Mouse (Mus musculus): Measurements from ENCODE around the gene Khdc1a. TPM values are rescaled to one million over a fixed set of nuclear protein-coding genes. Genes with fewer than 3 reads are reported as not detected.
"Not testable (repeated sequence)": the region's sequence is repeated elsewhere in the genome, so short reads cannot be mapped to it uniquely, and the experiment has no call there.

Khdc1a gene
- not detected for total RNA-seq (2021)
- long read RNA-seq, experiment 1, result 0 reads
- long read RNA-seq, experiment 2, result 0 reads

GRCm38 (mm10) chr1:21349341-21349740 lies at the start of gene Khdc1a:
Khdc1a (plus strand) TSS chr1:21349641.
- DNase-seq, result no peak

DNA sequence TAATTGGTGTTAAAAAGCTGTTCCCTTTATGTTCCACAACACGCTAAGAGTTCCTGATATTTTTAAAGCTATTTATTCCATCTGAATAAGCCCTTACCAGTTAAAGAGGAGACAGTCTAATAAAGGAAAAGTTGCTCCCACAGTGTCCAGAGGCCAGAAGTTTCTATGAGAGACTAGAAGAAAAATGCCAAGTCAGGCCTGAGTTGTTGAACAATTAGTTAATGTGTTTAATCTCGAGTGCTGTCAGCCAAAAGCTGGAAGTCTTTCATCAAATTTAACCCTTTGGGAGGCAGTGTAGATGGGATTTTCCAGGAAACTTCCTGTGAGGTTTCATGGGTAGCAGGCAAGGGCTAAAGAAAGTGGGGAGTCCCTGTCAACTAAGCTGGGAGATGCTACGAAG lies 49.6 kb upstream of the Khdc1a start:
- no peak for DNase-seq

GRCm38 (mm10) chr1:21301686-21302085 lies 47.8 kb upstream of the Khdc1a start:
- DNase-seq, result no peak

DNA sequence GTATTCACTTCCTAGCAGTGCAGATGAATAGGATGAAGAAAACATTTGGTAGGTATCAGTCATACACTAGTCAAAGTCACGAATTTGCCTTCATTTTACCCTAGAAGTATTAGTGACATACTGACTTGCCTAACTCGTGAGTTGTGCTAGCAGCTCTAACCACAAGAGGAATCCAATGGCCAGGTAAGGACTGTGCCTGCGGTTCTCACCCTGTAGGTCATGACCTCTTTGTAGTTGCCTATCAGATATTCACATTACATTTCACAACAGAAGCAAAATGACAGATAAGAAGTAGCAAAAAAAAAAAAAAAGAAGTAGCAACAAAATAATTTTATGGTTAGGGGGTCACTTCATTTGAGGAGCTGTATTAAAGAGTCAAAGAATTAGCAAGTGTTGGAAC lies 45.3 kb upstream of the Khdc1a start:
- no peak for DNase-seq

DNA sequence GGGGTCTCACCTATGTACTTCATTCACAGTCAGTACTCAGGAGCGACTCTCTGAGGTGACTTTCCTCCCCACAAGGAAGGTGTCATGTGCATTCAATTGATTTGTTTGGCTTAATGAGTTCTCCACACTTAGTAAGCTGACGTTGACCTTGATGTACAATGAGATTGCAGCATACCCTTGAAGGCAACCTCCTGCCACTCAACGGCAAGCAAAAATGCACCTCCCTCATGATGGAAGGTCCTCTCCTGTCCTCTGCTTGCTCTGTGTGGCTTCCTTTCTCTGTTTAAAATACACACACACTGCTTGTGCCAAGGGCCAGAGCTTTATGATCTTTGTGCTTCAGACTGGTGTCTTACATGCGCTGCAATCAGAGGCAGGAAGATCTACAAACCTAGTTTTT lies 44.8 kb upstream of the Khdc1a start:
- no peak for DNase-seq

DNA sequence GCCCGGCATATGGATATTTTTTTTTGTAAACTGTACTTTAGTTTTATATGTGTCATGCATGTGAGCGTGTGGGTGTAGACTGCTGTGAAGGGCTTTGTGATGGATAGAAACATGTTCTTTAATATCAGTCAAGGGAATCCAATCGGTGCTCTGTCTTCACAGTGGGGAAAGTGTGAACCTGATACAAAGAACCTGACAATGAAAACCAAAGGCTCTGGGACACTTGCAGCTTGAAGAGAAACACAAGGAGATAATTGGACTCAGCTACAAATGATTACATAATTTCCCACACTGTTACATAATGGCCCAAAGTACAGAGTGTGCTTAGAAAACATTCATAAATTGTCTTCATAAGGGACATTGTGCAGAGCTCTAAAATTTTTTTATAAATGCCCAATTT lies 44.0 kb upstream of the Khdc1a start:
- no peak for DNase-seq

DNA sequence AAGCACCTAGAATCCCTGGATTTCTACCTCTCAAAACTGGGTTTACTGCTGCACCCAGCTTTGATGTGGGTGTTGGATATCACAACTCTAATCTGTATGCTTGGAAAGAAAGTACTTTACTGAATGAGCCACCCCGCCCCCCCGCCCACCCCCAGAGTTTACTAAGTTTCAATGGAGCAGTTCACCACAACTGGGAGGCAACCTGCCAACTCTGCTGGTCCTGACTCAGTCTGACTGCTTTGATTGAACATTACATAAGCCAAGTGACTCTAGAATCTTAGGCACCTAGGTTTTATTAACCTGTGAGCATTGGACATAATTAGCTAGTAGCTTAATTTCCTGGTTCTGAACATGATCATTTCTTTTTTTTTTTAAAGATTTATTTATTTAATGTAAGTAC lies 35.1 kb upstream of the Khdc1a start:
- no peak for DNase-seq

GRCm38 (mm10) chr1:21315756-21316155 lies 33.7 kb upstream of the Khdc1a start:
- DNase-seq, result no peak

DNA sequence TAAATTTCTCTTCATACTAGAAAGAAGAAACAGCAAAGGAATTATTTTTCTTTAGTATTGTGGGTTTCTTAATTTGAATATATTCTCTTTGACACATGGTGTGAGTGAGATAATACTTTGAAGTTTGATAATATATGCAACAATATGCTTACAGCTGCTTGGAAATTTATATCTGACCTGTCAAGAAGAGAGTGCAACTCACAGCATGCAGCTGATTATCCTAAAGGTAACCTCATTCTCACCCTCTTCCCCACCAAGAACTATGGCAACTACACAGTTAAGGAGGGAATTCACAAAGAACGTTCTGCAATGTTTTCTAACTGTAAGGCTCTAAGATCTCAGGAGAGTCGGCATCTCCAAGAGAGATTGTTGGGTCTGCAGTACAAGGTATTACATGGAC lies 33.1 kb upstream of the Khdc1a start:
- no peak for DNase-seq

- no peak for DNase-seq
Measured at GRCm38 (mm10) chr1:21318202-21318601, 31.2 kb upstream of the Khdc1a start.

- DNase-seq, result not testable (repeated sequence)
Measured at GRCm38 (mm10) chr1:21320271-21320670, 29.2 kb upstream of the Khdc1a start.

DNA sequence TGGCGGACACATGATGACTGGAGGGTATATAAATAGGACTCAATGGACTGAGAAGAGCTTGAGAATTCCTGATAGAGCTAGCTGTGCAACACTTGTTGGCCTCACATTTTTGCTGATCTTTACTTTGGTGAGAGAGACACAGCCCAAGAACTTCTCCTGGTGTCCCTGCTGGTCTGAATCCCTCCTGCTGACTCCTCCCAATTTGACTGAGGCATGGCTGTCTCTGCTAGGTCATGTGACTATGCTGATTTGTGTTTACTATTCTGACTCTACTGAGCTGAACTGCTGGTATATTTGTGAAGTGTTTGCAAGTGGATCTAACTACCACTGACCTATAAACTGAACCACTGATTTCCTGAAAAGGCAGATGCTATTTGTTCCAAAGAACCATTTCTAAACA lies 27.8 kb upstream of the Khdc1a start:
- no peak for DNase-seq

DNA sequence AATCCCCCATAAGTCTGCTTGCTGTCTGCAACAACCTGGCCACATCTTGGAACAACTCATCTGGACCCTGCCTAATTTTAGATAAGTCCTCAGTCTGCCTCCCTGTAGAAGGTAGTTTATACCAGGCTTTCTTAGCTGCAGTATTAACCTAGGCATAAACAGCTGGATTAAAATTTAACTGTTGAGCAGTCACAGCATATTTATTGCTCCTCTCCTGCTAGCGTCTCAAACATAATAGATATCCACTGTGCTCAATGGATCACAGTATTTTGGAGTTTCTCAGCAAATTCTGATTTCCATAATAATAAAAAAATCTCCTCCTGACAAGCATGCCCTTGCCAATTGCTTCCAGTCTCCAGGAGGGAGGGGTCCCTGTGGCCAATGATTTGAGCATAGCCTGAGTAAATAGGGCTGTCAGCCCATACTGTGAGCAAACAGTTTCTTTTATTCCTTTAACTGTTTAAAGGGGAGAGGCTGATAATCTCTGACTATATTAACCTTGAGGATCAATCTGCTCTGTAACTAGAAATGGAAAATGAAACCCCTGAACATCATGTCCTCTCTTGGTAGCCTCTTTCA lies 25.4 kb upstream of the Khdc1a start:
- DNase-seq, result no peak

DNA sequence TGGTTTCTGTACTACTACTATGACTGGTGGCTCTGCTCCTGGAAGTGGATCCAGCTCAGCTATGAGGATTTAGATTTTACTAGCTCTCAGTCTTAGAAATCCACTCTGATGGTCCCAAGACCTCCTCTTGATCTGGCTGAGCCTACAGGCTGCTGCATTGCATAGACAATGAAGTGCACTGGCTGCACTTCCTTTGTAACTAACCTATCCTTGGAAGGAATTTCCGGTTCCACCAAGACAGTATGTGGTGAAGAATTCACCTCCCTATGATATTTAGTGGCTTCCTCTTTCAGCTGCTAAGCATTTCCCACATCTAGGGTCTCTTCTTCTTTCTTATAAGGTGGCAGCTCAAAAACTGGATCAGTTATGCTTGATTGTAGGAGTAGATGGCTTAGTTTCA lies 24.8 kb upstream of the Khdc1a start:
- no peak for DNase-seq

DNA sequence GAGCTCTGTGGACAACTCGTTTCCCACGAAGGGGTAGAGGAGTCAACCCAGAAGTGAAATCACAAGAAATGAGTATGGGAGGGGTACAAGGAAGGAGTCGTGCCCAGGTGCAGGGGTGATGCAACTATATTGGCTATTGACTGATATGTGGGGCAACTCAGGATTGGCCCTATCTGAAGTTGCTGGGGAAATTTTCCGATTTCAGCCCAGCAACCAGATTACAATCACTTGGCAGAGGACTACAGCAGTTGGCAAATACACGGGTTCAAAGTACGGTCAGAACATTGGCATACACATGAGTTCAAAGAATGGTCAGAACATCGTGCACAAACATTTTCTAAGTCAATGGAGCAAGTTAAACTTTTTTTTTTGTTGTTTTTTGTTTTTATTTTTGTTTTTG lies 22.7 kb upstream of the Khdc1a start:
- no peak for DNase-seq

- not testable (repeated sequence) for DNase-seq
Measured at GRCm38 (mm10) chr1:21331161-21331560, 18.3 kb upstream of the Khdc1a start.

- no peak for DNase-seq
Measured at GRCm38 (mm10) chr1:21333222-21333973, 16.0 kb upstream of the Khdc1a start.

DNA sequence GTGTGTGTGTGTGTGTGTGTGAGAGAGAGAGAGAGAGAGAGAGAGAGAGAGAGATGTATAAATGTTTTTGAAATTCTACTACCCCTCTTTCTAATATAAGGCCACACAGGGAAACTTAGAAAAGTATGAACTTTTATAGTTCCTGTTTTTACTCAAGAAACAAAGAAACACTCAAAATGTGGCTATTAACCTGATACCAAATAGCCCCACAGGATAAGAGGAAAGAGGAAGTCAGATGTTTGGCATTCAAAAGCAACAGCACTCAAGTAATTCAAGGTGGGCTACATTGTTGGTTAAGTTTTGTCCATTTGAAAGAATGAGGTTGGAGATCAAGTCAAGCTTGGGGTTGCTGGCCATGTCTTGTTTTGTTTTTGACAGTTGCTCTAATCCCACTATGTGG lies 13.6 kb upstream of the Khdc1a start:
- no peak for DNase-seq

DNA sequence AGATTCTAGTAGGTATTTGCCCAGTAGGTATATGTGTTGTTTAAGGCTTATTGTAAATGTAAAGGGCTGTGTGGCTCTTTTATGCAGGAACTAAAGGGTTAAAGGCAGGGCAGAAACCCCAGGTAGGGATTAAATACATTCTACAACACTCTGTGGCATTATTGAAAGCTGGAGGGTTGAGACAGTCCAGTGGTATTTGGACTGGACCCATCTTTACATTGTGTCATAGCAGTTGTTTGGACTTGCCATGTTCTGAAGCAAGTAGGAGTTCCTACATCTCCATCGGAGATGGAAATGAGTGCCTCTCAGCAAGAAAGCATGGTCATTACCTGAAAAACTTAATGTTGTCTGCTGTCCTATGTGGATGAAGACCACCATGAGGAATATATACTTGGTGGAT lies 8.7 kb upstream of the Khdc1a start:
- no peak for DNase-seq

GRCm38 (mm10) chr1:21344253-21344652 lies 5.2 kb upstream of the Khdc1a start:
- DNase-seq, result peak; percentile 29

DNA sequence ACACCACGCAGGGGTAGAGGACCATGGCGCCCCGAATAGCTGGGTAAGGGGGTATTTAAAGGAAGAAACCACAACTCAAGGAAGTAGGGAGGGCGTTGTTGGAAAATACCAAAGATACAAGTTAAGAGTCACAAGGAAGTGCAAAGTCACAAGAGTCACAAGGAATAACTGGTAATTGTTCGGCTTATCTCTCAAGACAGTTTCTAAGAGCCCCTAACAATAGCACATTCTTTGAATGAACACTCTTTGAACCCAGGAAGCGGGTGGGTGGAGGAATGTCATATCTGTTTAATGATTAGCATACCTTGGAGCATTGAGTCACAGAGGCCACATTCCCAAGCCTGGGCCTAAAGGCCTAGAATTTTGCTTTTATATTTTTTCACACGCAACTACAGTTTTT lies 4.7 kb upstream of the Khdc1a start:
- not testable (repeated sequence) for DNase-seq

GRCm38 (mm10) chr1:21368031-21368430 lies 18.6 kb downstream of the Khdc1a start, which contains the start of gene Khdc1c:
Khdc1c (plus strand) TSS chr1:21368331.
- not testable (repeated sequence) for DNase-seq

DNA sequence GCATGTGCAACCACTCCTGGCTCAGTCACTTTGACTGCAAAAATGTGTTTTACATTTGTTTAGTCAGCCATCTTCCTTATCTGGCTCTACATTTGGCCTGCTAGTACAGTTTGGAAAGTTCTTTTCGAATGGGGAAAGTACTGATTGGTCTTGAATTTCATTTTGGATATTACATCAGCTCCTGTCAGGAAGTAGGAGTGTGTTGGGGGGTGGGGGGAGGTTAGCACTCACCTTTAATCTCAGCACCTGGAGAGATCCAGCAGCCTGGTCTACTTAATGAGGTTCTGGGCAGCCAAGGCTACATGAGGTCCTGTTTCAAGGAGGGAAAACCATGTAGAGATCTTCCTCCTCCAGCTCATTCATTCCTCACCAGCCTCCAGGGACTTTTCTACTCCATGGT lies 33.8 kb downstream of the Khdc1a start, which contains the start of gene Khdc1b:
Gene Khdc1b (plus strand): TSS at position 301 of the 400 bp plus-strand sequence.
- no peak for DNase-seq

DNA sequence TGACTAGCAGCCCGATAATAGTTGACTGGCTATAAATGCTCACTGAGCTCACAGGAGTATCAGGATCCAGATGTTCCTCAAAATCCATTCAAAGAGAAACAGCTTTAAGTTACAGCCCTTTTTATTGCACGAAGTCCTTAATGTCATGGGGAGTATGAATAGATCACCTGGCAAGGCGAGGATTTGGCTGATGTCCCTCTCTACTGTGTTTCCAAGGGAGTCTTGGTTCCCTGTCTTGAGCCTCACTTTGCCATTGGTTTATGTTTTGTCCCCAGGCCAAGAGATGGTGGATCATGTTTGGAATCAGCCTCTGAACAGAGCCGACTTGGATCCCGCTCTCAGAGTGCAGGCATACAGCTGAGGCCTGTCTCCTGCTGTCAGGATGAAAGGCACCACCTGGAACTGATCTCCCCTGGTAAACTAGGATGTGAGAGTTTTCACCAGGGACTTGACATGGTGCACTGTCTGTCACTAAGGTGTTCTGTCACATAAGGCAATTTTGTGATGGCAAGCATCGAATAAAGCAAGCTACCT lies 41.8 kb downstream of the Khdc1a start:
- no peak for DNase-seq

All from gastrocnemius, postnatal 10 days (tissue).